Mouse (Mus musculus) embryonic facial prominence, embryonic 13.5 days (tissue): ENCODE results near the gene March1. TPM values are rescaled to one million over a fixed set of nuclear protein-coding genes. Genes with fewer than 3 reads are reported as not detected.
A peak's percentile ranks its signal among the peaks of the same experiment; 100 is the strongest.

Experiments
- ATAC-seq: fragments of 200-750 bp; cut with Nextera tagmentation; 2 replicates; pipeline ENCODE4 v1.8.0; 2017; ENCODE audit warnings: low read depth; ENCODE audit not compliant: insufficient number of reproducible peaks, insufficient read depth, low FRiP score, low TSS enrichment
- H3K27ac ChIP-seq: fragments of 300-500 bp; sonication (generic); 2 replicates; pipeline ENCODE4 v1.5.1; 2015; ENCODE audit warnings: moderate library complexity, mild to moderate bottlenecking, inconsistent platforms
- H3K27me3 ChIP-seq: fragments of 300-500 bp; sonication (generic); 2 replicates; pipeline ENCODE4 v1.6.1; 2015; ENCODE audit warnings: mild to moderate bottlenecking, inconsistent platforms
- H3K36me3 ChIP-seq: fragments of 300-500 bp; sonication (generic); 2 replicates; pipeline ENCODE4 v1.6.1; 2015; ENCODE audit warnings: mild to moderate bottlenecking, inconsistent platforms
- H3K4me1 ChIP-seq: fragments of 300-500 bp; sonication (generic); 2 replicates; pipeline ENCODE4 v1.6.1; 2015; ENCODE audit warnings: inconsistent platforms
- H3K4me2 ChIP-seq: fragments of 300-500 bp; sonication (generic); 2 replicates; pipeline ENCODE4 v1.6.1; 2015; ENCODE audit warnings: moderate library complexity, mild to moderate bottlenecking, inconsistent platforms
- H3K4me3 ChIP-seq: fragments of 300-500 bp; sonication (generic); 2 replicates; pipeline ENCODE4 v1.5.1; 2015; ENCODE audit warnings: mild to moderate bottlenecking, inconsistent platforms
- H3K9ac ChIP-seq: fragments of 300-500 bp; sonication (generic); 2 replicates; pipeline ENCODE4 v1.6.1; 2015; ENCODE audit warnings: mild to moderate bottlenecking, inconsistent platforms
- H3K9me3 ChIP-seq: fragments of 300-500 bp; sonication (generic); 2 replicates; pipeline ENCODE4 v1.6.1; 2016; ENCODE audit warnings: inconsistent platforms
- WGBS: fragments of 180-500 bp; shearing (Covaris S2); methylation state at CpG from one replicate; pipeline ENCODE4 v1.1.7; 2015; ENCODE audit warnings: mixed read lengths; 5-methylcytosine and 5-hydroxymethylcytosine counted together
- polyA plus RNA-seq: library from polyadenylated mRNA; unstranded; fragments of >200 nt; fragmentation: Nextera tagmentation; extraction: Ambion mirVana; gene quantifications from 2 replicates; pipeline ENCODE4 v1.2.1, GENCODE M21; 2015

Gene March1
- polyA plus RNA-seq, 1 experiment from 2014 or later: 0.34 TPM

- no peak for ATAC-seq
- Histone ChIP-seq H3K9ac (no peak overlapping the region), H3K4me2 (no peak overlapping the region), H3K36me3 (no peaks in the 10 kb centered on the region), H3K9me3 (no peaks in the 10 kb centered on the region), H3K4me1 (no peaks in the 10 kb centered on the region), H3K27ac (no peak overlapping the region), H3K27me3 (no peaks in the 10 kb centered on the region), H3K4me3 (no peak overlapping the region)
- 75% methylated on average over 3 of the region's 3 CpGs for WGBS
Measured at GRCm38 (mm10) chr8:66437929-66438328, 820.2 kb downstream of the March1 start.

DNA sequence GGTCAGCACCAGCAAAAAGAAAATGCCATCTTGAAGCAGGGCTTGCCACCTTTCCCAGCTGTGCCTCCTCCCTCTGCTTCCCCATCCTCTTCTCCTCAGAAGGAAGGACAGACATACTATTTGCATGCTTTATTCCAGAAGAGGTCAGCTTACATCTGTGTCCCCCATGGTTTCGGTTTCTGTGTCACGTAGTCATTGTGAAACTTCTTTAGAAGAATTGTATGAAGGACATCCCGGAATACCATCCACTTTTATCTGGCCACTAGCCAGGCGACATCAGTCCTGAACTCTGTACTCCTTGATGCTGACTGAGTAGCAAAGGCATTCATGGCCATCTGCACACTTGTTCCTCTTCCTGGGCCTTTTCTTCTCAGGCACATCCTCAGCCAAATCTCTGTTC lies 820.8 kb downstream of the March1 start:
- H3K27ac ChIP-seq: no peak overlapping the region
- H3K4me1 ChIP-seq: no peaks in the 10 kb centered on the region
- H3K9me3 ChIP-seq: no peaks in the 10 kb centered on the region
- H3K4me2 ChIP-seq: no peak overlapping the region
- no peaks in the 10 kb centered on the region for H3K27me3 ChIP-seq
- ATAC-seq: no peak
- no peak overlapping the region for H3K9ac ChIP-seq
- no peaks in the 10 kb centered on the region for H3K36me3 ChIP-seq
- no peak overlapping the region for H3K4me3 ChIP-seq
- 86% methylated on average over 4 of the region's 4 CpGs for WGBS

DNA sequence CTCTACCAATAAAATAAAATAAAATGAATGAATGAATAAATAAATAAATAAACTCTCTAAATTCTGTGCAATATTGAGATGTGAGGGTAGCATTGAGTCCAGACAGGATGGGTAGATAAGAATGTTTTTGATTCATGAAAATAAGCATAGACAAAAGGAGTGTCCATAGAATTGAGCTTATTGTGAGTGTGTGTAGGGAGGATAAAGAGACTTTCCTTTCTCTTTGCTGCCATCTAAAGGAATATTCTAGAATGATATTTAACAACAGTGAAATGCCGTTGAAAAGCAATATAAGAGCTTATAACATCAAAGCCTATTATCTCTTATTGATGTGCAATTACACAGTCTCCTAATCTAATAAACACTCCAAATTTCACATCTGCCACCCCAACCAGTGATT lies 823.4 kb downstream of the March1 start:
- Histone ChIP-seq H3K27me3 (no peaks in the 10 kb centered on the region), H3K4me1 (no peaks in the 10 kb centered on the region), H3K36me3 (no peaks in the 10 kb centered on the region), H3K4me3 (no peak overlapping the region), H3K27ac (no peak overlapping the region), H3K4me2 (no peak overlapping the region), H3K9ac (no peak overlapping the region), H3K9me3 (no peaks in the 10 kb centered on the region)
- ATAC-seq: no peak
- WGBS: 14% methylated on average over 1 of the region's 1 CpGs

GRCm38 (mm10) chr8:66442778-66443177 lies 825.1 kb downstream of the March1 start:
- H3K4me2 ChIP-seq: no peak overlapping the region
- WGBS: 21% methylated on average over 1 of the region's 1 CpGs
- no peak overlapping the region for H3K27ac ChIP-seq
- H3K27me3 ChIP-seq: no peaks in the 10 kb centered on the region
- H3K4me3 ChIP-seq: no peak overlapping the region
- H3K9ac ChIP-seq: no peak overlapping the region
- no peaks in the 10 kb centered on the region for H3K4me1 ChIP-seq
- ATAC-seq: no peak
- H3K9me3 ChIP-seq: no peaks in the 10 kb centered on the region
- H3K36me3 ChIP-seq: no peaks in the 10 kb centered on the region

DNA sequence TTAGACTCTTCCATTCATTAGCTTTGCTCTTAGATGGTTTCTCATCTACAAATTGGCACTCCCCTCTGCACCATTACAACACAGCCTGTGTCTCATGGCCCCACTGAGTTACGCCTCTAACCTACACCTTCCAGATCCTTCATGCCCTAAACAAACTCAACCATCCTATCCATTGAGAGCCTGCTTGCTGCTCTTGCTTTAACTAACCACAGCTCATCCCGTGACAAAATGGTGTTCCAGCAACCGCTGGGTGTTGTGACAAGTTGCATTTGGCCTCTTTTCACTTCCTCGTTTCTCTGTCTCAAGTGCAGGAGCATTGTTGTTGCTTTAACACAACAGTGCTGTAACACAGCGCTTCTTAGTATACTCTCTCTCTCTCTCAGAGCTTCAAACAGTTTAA lies 826.4 kb downstream of the March1 start:
- no peak overlapping the region for H3K27ac ChIP-seq
- H3K4me1 ChIP-seq: no peaks in the 10 kb centered on the region
- no peaks in the 10 kb centered on the region for H3K9me3 ChIP-seq
- H3K9ac ChIP-seq: no peak overlapping the region
- WGBS: 86% methylated on average over 5 of the region's 5 CpGs
- H3K36me3 ChIP-seq: no peaks in the 10 kb centered on the region
- no peak overlapping the region for H3K4me2 ChIP-seq
- H3K4me3 ChIP-seq: no peak overlapping the region
- no peaks in the 10 kb centered on the region for H3K27me3 ChIP-seq
- ATAC-seq: no peak

DNA sequence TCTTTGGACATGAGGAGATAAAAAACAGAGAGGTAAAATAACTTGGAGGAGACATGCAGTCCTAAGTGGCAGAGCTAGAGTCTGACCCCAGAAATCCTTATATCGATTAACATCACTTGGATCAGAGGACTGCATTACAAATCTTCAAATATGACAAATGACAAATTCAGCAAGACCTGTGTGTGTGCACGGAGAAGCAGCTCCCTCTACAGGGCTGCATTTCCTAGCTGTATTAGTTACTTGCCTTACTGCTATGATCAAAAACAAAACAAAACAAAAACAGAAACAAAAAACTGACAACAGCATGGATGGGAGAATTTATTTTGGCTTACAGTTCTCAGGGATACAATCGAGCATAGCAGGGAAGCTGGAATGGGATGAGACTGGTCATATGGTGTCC lies 827.7 kb downstream of the March1 start:
- Histone ChIP-seq H3K27ac (no peak overlapping the region), H3K9me3 (no peaks in the 10 kb centered on the region), H3K36me3 (no peaks in the 10 kb centered on the region), H3K4me3 (no peak overlapping the region), H3K4me1 (no peaks in the 10 kb centered on the region), H3K4me2 (no peak overlapping the region), H3K9ac (no peak overlapping the region), H3K27me3 (no peaks in the 10 kb centered on the region)
- 68% methylated on average over 3 of the region's 3 CpGs for WGBS
- ATAC-seq: no peak

- no peak overlapping the region for H3K9ac ChIP-seq
- H3K27ac ChIP-seq: no peak overlapping the region
- H3K4me1 ChIP-seq: no peaks in the 10 kb centered on the region
- no peaks in the 10 kb centered on the region for H3K36me3 ChIP-seq
- 23% methylated on average over 5 of the region's 5 CpGs for WGBS
- H3K4me2 ChIP-seq: no peak overlapping the region
- ATAC-seq: no peak
- no peak overlapping the region for H3K4me3 ChIP-seq
- no peaks in the 10 kb centered on the region for H3K27me3 ChIP-seq
- no peaks in the 10 kb centered on the region for H3K9me3 ChIP-seq
Measured at GRCm38 (mm10) chr8:66450691-66451090, 833.0 kb downstream of the March1 start.

DNA sequence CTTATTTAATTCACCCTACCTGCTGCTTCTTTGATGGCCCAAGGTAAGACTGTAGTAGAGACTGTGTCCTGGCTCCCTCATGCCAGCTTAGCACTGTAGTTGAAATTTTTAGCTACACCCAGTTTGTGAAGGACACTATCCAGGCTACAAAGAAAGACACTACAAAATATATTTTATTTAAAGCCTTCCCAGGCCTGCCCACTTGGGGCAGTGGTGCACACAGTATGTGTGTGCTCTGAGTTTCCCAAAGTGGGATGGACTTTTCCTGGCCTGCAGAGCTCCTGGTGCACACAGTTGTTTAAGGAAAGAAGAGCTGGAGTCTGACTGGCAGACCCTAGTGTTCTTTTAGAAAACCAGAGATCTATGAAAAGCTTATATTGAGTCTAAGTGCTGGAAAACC lies 839.4 kb downstream of the March1 start:
- H3K4me1 ChIP-seq: no peaks in the 10 kb centered on the region
- no peak overlapping the region for H3K27ac ChIP-seq
- H3K36me3 ChIP-seq: no peaks in the 10 kb centered on the region
- no peak overlapping the region for H3K9ac ChIP-seq
- H3K4me2 ChIP-seq: no peak overlapping the region
- ATAC-seq: no peak
- H3K27me3 ChIP-seq: no peaks in the 10 kb centered on the region
- no peak overlapping the region for H3K4me3 ChIP-seq
- no peaks in the 10 kb centered on the region for H3K9me3 ChIP-seq

GRCm38 (mm10) chr8:66469821-66470220 lies 852.1 kb downstream of the March1 start:
- no peak overlapping the region for H3K4me3 ChIP-seq
- no peaks in the 10 kb centered on the region for H3K27me3 ChIP-seq
- no peak overlapping the region for H3K9ac ChIP-seq
- H3K4me2 ChIP-seq: no peak overlapping the region
- WGBS: 85% methylated on average over 3 of the region's 3 CpGs
- ATAC-seq: no peak
- H3K9me3 ChIP-seq: no peaks in the 10 kb centered on the region
- no peak overlapping the region for H3K27ac ChIP-seq
- H3K4me1 ChIP-seq: no peaks in the 10 kb centered on the region
- H3K36me3 ChIP-seq: peaks cover under 1% of the 10 kb centered on the region; the same call in 1 of the 2 replicates

GRCm38 (mm10) chr8:66476880-66477279 lies 859.2 kb downstream of the March1 start:
- no peak overlapping the region for H3K4me2 ChIP-seq
- H3K27ac ChIP-seq: no peak overlapping the region
- H3K36me3 ChIP-seq: peaks cover 57% of the 10 kb centered on the region
- ATAC-seq: no peak
- H3K9ac ChIP-seq: no peak overlapping the region
- no peaks in the 10 kb centered on the region for H3K4me1 ChIP-seq
- no peak overlapping the region for H3K4me3 ChIP-seq
- H3K27me3 ChIP-seq: no peaks in the 10 kb centered on the region
- 96% methylated on average over 3 of the region's 3 CpGs for WGBS
- no peaks in the 10 kb centered on the region for H3K9me3 ChIP-seq

- Histone ChIP-seq H3K36me3 (peaks cover 18% of the 10 kb centered on the region), H3K27ac (peak within 1 kb of the TSS; percentile 62; the same call in 1 of the 2 replicates), H3K27me3 (no peaks in the 10 kb centered on the region), H3K4me2 (peak within 1 kb of the TSS; percentile 71), H3K9me3 (no peaks in the 10 kb centered on the region), H3K4me3 (peak within 1 kb of the TSS; percentile 92), H3K9ac (peak within 1 kb of the TSS; percentile 92), H3K4me1 (no peaks in the 10 kb centered on the region)
- peak; percentile 83 for ATAC-seq
- WGBS: under 1% methylated on average over 45 of the region's 45 CpGs
Measured at GRCm38 (mm10) chr8:66486084-66486763, 868.5 kb downstream of the March1 start, which contains the start of gene Tma16. TSS of gene Tma16 (minus strand) at chr8:66486530.

GRCm38 (mm10) chr8:66488556-66488955 lies 870.9 kb downstream of the March1 start:
- Histone ChIP-seq H3K4me1 (no peaks in the 10 kb centered on the region), H3K4me3 (no peak overlapping the region), H3K27ac (no peak overlapping the region), H3K9ac (no peak overlapping the region), H3K27me3 (no peaks in the 10 kb centered on the region), H3K9me3 (no peaks in the 10 kb centered on the region), H3K4me2 (no peak overlapping the region), H3K36me3 (no peaks in the 10 kb centered on the region)
- WGBS: 54% methylated on average over 3 of the region's 3 CpGs
- no peak for ATAC-seq
